8 mouse cellular contexts compared by ENCODE assay signal in the genomic region with DNA sequence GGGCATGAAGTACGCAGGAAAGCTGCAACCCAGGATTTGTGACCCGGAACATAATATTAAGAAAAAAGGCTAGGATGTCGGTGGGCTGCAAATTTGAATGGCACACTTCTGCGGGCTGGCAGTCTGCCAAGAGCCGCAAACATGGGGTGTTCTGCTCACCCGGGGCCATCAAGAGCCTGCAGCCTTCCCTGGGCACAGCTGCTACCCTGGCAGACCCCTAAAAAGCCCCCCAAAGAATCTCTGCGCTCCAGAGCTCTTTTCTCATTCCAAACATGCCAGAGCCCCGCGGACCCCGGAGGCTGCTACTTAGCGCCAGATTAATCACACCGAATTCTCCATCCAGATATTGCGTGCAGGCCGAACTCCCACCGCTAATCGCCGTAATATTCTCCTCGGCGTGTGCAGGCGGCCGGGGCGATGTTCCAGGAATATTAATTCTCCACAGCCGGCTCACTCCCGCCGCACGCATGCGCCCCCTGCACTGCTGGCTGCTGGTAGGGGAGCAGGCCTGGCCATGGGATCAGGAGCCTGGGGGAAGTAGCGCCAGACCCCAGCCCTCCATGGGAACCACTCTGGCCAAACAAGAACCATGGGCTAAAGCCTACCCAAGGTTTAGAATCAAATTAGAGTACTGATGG.
DNase-seq lines count a peak whose midpoint lies in the region; ATAC-seq lines count a peak whose summit lies in the region.

No protein-coding gene starts in this region.

- peak; percentile 82 for DNase-seq in layer of hippocampus, adult 11-12 months (ENCODE audit: low spot score)
- no peak for DNase-seq in layer of hippocampus, adult 9-10 months (ENCODE audit: low spot score)
- peak; percentile 94 for DNase-seq in forebrain, embryonic 14.5 days (ENCODE audit: low spot score)
- DNase-seq in kidney, postnatal 4 days: peak; percentile 67 to 73
- DNase-seq in thymus, postnatal 10 days (ENCODE audit: low spot score in 2 of 2): no peak
- no peak for DNase-seq in thymus, adult 18-20 months
- no peak for DNase-seq in spleen, postnatal 36 days (ENCODE audit: low spot score in 2 of 2)

- H3K4me2 ChIP-seq in forebrain, embryonic 14.5 days (ENCODE audit: low read length): peak overlapping the region; percentile 49
- peak overlapping the region; percentile 46 for H3K4me2 ChIP-seq in neural tube, embryonic 13.5 days

- no peak overlapping the region for H3K4me3 ChIP-seq in forebrain, embryonic 14.5 days (ENCODE audit: low read depth, low read length)
- H3K4me3 ChIP-seq in neural tube, embryonic 13.5 days: peak overlapping the region; percentile 13

- no peaks in the 10 kb centered on the region for H3K9me3 ChIP-seq in forebrain, embryonic 14.5 days (replicated peaks; ENCODE audit: control insufficient read depth, low read length)
- H3K9me3 ChIP-seq in neural tube, embryonic 13.5 days: no peaks in the 10 kb centered on the region

- 7% methylated on average over 28 of the region's 28 CpGs for WGBS in forebrain, embryonic 14.5 days
- WGBS in neural tube, embryonic 13.5 days: 16% methylated on average over 28 of the region's 28 CpGs

- peak overlapping the region; percentile 46; the same call in 1 of the 2 replicates for H3K9ac ChIP-seq in forebrain, embryonic 14.5 days (ENCODE audit: low read length)
- peak overlapping the region; percentile 51 for H3K9ac ChIP-seq in neural tube, embryonic 13.5 days

- peaks cover 57% of the 10 kb centered on the region for H3K4me1 ChIP-seq in forebrain, embryonic 14.5 days (ENCODE audit: control insufficient read depth, insufficient read depth, low read length)
- peaks cover 83% of the 10 kb centered on the region for H3K4me1 ChIP-seq in neural tube, embryonic 13.5 days (replicated peaks)

- peak overlapping the region; percentile 89 for H3K27ac ChIP-seq in forebrain, embryonic 14.5 days (ENCODE audit: low read depth, low read length)
- peak overlapping the region; percentile 87 for H3K27ac ChIP-seq in neural tube, embryonic 13.5 days (replicated peaks)

- H3K36me3 ChIP-seq in forebrain, embryonic 14.5 days (ENCODE audit: control insufficient read depth, insufficient read depth, low read length): no peaks in the 10 kb centered on the region
- no peaks in the 10 kb centered on the region for H3K36me3 ChIP-seq in neural tube, embryonic 13.5 days

- peak; percentile 64 for ATAC-seq in forebrain, embryonic 14.5 days
- peak; percentile 52 for ATAC-seq in neural tube, embryonic 13.5 days (ENCODE audit: low read depth)

- peaks cover 5% of the 10 kb centered on the region; the same call in 1 of the 2 replicates for H3K27me3 ChIP-seq in forebrain, embryonic 14.5 days (replicated peaks; ENCODE audit: control insufficient read depth, insufficient read depth, low read length)
- H3K27me3 ChIP-seq in neural tube, embryonic 13.5 days: peaks cover 66% of the 10 kb centered on the region

Comparison
In these comparisons a context has a peak if more than half of its experiments do, and no peak if none do; other contexts are left out.
1. DNase-seq: peak in layer of hippocampus, adult 11-12 months (single experiment), forebrain, embryonic 14.5 days (single experiment) and kidney, postnatal 4 days (2 of 2); none in layer of hippocampus, adult 9-10 months (single experiment), thymus, postnatal 10 days (0 of 2), thymus, adult 18-20 months (0 of 2) and spleen, postnatal 36 days (0 of 2).